Mouse (Mus musculus): ENCODE data around the gene Vmn2r72. TPM values are rescaled to one million over a fixed set of nuclear protein-coding genes. Genes with fewer than 3 reads are reported as not detected.

The Vmn2r72 gene
- not detected in 2 replicates for polyA plus RNA-seq (2016; fragmentation: Nextera tagmentation; extraction: Ambion mirVana)

DNA sequence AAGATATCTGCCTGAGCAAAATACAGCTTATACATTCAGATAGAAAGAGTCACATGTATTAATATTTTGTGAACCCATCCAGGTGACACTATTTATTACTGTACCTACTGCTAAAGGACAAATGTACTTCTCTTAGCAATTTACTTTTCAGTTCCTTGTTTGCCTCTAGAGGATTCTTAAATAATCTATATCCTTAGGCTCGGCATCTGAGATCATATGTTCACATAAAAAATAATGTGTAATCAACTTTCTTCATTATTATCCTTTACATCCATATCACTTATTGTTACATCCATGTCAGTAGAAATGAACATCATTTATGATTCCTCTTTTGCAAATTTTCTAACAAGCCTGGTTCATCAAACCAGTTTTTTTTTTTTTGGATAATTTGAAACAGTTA lies at the start of gene Vmn2r72:
TSS of gene Vmn2r72 (minus strand) at position 101 of the 400 bp plus-strand sequence.
- no peak for ATAC-seq (ENCODE audit: low FRiP score, low read depth)

More for the DNA sequence above, at the start of gene Vmn2r72:
- no peak within 1 kb of the TSS for H3K27ac ChIP-seq
- no peaks in the 10 kb centered on the region for H3K36me3 ChIP-seq
- H3K4me3 ChIP-seq: no peak within 1 kb of the TSS
- H3K4me1 ChIP-seq: no peaks in the 10 kb centered on the region
- no peaks in the 10 kb centered on the region for H3K27me3 ChIP-seq (replicated peaks)
- no peak within 1 kb of the TSS for H3K4me2 ChIP-seq (replicated peaks)
- 91% methylated on average over 1 of the region's 1 CpGs for WGBS
- no peaks in the 10 kb centered on the region for H3K9me3 ChIP-seq
- H3K9ac ChIP-seq: no peak within 1 kb of the TSS

Other genes with a start within 250 kb of the Vmn2r72 start
- gene Vmn2r71, start 192.0 kb downstream of the Vmn2r72 start, polyA plus RNA-seq (2016; fragmentation: Nextera tagmentation; extraction: Ambion mirVana): not detected in 2 replicates
- not detected in 2 replicates for gene Vmn2r70, start 185.9 kb downstream of the Vmn2r72 start, polyA plus RNA-seq (2016; fragmentation: Nextera tagmentation; extraction: Ambion mirVana)
- not detected in 2 replicates for gene Vmn2r73, start 121.2 kb upstream of the Vmn2r72 start, polyA plus RNA-seq (2016; fragmentation: Nextera tagmentation; extraction: Ambion mirVana)
- gene Vmn2r74, start 206.5 kb upstream of the Vmn2r72 start, polyA plus RNA-seq (2016; fragmentation: Nextera tagmentation; extraction: Ambion mirVana): not detected in 2 replicates

Data from neural tube, embryonic 12.5 days (tissue).